Mouse (Mus musculus) cortical plate, adult 2 months (tissue): ENCODE measurements around the gene Clcf1. TPM values are rescaled to one million over a fixed set of nuclear protein-coding genes. Genes with fewer than 3 reads are reported as not detected.

ENCODE experiments used
- H3K27ac ChIP-seq: fragments of 200-500 bp; 2 replicates; pipeline ENCODE4 v1.5.1; 2012; ENCODE audit warnings: low read length, control low read depth, inconsistent platforms; ENCODE audit not compliant: insufficient read depth
- H3K4me1 ChIP-seq: fragments of 200-500 bp; 2 replicates; pipeline ENCODE4 v1.6.1; 2011; ENCODE audit warnings: low read length; ENCODE audit not compliant: control insufficient read depth, insufficient read depth
- H3K4me3 ChIP-seq: fragments of 200-500 bp; 2 replicates; pipeline ENCODE4 v1.5.1; 2011; ENCODE audit warnings: mild to moderate bottlenecking, low read length, control low read depth; ENCODE audit not compliant: insufficient read depth
- CTCF ChIP-seq: fragments of 200-500 bp; IDR thresholded peaks from 2 replicates; pipeline ENCODE4 v1.5.1; 2011; ENCODE audit warnings: mild to moderate bottlenecking, control low read depth, low read length; ENCODE audit not compliant: insufficient read depth; ENCODE audit errors: extremely low read depth
- POLR2A ChIP-seq: fragments of 200-500 bp; IDR thresholded peaks from 2 replicates; pipeline ENCODE4 v1.6.1; 2011; ENCODE audit warnings: mild to moderate bottlenecking, low read length, control low read depth; ENCODE audit not compliant: insufficient read depth; ENCODE audit errors: extremely low read depth
- polyA plus RNA-seq: library from polyadenylated mRNA; depleted of rRNA; stranded (reverse); fragments of >200 nt; gene quantifications from 2 replicates; pipeline ENCODE4 v1.2.3, GENCODE M21; 2012

Clcf1 gene
- polyA plus RNA-seq, 1 experiment = 2.4 TPM

DNA sequence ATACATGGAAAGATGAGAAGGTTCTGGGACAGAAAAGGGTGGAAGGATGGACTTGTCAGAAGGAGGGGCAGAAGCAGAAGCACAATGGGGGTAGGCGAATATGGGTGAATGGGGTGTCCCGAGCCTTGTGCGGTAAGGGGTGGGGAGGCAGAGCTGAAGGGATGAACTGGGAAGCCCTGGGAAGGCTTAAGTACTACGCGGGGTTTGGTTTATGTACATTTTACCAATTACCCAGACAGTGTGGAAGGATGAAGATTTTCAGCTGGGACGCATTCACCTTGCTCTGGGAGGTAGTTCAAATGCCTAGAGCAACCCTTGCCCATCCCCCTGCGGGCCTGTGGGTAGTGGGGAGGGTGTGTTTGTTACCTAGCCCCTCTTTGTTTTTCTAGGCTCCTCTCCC is 11.9 kb upstream of the Clcf1 start:
- no peak for TF ChIP-seq POLR2A
- no peak for TF ChIP-seq CTCF
- Histone ChIP-seq H3K27ac (0 out of 2 replicates have a peak overlapping the region, but pooled peaks have one; percentile 58), H3K4me1 (peaks cover 4% of the 10 kb centered on the region)

DNA sequence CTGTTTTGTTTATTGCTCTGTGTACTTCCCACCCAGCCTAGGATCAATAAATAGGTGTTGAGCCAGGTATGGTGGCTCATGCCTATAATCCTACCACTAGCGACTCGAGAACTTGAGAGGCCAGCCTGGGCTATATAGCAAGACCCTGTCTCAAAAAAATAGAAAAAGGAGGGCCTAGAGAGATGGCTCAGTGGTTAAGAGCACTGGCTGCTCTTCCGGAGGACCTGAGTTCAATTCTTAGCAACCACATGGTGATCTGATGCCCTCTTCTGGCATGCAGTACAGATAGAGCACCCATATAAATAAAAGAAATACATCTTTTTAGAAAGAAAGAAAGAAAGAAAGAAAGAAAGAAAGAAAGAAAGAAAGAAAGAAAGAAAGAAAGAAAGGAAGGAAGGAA is 10.9 kb upstream of the Clcf1 start:
- no peak overlapping the region for H3K27ac ChIP-seq
- H3K4me1 ChIP-seq = peaks cover 4% of the 10 kb centered on the region
- H3K4me3 ChIP-seq = no peak overlapping the region
- TF ChIP-seq POLR2A = no peak
- TF ChIP-seq CTCF = no peak

More for the DNA sequence above, 11.9 kb upstream of the Clcf1 start:
- H3K4me3 ChIP-seq = peak overlapping the region; percentile 68

DNA sequence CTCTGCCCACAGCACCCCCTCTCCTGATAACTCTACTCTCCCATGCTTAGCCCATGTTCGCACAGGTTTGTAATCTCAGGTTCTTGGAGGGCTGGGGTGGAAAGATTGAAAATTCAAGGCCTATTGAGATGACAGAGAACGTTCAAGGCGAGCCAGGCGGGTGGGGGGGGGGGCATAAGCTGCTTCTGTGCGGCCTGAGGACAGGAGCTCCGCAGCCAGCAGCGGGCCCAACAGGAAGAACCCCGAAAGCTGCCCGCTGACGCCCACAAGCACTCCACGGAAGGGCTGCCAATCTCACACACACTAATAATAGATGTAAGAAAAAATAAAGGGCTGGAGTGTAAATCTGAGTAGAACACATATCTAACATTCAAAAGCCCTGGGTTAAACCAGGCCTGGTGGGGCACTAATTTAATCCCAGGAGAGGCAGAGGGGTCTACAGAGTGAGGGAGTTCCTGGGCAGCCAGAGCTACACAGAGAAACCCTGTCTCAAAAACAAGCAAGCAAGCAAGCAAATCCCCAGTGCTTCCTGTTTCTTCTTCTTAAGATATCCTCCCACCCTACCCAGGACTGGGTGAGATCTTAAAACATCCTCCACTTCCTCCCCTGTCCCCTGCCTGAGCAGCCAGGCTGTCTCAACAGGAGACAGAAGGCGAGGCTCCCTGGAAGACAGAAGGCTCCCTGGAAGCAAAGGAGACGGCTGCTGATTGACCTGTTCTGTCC is 10.3 kb upstream of the Clcf1 start:
- peak overlapping the region; percentile 42; the same call in 1 of the 2 replicates for H3K27ac ChIP-seq

DNA sequence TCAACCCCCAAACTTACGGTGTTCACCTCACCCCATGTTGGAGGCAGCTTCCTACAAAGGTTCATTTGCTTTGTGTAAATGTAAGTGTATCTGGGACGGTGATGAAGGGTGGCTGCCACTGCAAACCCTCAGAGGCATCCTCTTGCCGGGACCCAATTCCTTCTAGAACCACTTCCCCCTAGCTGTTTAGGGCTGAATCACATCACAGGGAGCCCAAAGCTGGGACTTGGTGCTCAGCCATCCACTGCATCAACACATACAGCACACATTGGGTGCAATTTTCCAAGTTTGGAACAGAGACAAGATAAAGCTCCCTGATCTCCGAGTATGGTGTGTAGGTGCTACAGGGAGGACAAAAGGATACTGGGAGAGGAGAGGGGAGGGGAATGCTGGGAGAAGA is 9.1 kb upstream of the Clcf1 start:
- peak overlapping the region; percentile 15; the same call in 1 of the 2 replicates for H3K27ac ChIP-seq
- peaks cover 4% of the 10 kb centered on the region for H3K4me1 ChIP-seq
- H3K4me3 ChIP-seq = no peak overlapping the region
- no peak for TF ChIP-seq POLR2A

More for the DNA sequence above, 10.3 kb upstream of the Clcf1 start:
- TF ChIP-seq POLR2A (0 out of 2 replicates have a peak, but pooled peaks have one; percentile 26), CTCF (no peak)
- Histone ChIP-seq H3K4me1 (peaks cover 4% of the 10 kb centered on the region), H3K4me3 (no peak overlapping the region)

DNA sequence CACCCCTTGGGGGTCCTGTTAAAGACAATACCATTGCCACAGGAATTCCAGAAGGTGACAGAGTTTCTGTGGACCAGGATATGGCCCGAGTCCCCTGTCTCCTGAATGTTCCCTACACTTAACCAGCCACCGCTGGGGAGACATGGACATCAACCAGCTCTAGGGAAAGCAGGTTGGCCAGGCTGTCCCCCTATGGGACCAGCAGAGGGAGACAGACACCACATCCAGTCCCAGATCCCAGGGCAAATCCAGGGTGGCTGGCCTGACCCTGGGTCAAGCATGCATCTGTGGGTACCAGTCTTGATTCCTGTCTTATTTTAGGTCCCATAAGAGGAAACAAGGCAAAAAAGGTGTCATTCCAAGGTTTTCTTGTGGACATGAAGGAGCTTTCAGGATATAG is 7.1 kb upstream of the Clcf1 start:
- peak; percentile 90 for TF ChIP-seq CTCF
- TF ChIP-seq POLR2A = no peak
- no peak overlapping the region for H3K27ac ChIP-seq
- no peak overlapping the region for H3K4me3 ChIP-seq
- H3K4me1 ChIP-seq = peaks cover 2% of the 10 kb centered on the region; the same call in 1 of the 2 replicates

DNA sequence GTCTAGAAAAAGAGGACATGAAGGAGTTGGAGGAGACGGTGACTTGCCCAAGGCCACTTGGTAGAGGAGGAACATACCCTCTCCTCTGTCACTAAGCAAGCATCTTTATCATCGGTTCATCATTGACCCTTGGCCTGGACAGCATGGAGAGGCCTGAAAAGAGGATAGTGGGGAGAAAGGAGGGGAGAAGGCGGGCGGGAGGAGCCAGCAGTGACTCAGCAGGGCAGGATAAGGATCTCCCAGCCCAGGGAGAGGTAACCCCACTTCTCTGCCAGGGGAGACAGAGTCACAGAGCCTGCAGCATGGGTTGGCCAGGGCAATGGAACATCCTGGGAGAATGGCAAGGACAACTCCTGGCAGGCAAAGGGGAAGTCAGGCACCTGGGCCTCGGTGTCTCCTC is 5.5 kb upstream of the Clcf1 start:
- TF ChIP-seq POLR2A (no peak), CTCF (no peak)
- H3K4me1 ChIP-seq = no peaks in the 10 kb centered on the region
- no peak overlapping the region for H3K27ac ChIP-seq
- no peak overlapping the region for H3K4me3 ChIP-seq

DNA sequence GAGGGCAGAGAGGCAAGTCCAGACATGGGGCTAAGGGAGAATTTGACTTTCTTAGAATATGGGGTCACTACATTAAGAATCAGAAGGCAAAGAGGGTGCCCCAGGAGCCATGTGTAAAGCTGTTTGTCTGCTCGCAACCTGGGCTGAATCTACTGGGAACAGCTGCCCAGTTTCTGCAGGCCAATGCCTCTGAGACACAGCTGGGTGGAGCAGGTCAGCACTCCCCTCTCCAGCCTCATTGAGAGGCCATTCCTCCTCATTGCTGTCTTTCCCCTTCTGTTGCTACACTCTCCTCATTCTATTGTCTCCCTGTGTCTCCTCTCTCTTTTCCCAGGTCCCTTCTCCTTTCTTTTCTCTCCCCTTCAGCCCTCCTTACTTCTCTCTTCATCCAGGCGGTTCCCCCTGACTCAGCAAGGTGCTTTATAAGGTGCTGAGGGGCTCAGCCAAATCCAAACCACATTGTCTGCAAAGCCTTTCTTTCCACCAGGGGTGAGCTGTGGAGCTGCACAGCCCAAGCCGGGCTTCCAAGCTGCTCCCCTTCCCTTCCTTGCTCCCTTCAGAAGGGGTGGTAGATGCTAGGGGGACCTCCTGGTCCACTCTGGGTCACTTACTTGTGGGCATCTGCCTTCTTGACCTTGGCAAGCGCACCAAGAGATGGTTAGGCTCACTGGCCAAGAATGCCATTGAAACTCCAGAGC is 2.0 kb upstream of the Clcf1 start:
- no peak for TF ChIP-seq CTCF
- TF ChIP-seq POLR2A = no peak
- H3K4me1 ChIP-seq = no peaks in the 10 kb centered on the region
- H3K27ac ChIP-seq = no peak overlapping the region
- H3K4me3 ChIP-seq = no peak overlapping the region

DNA sequence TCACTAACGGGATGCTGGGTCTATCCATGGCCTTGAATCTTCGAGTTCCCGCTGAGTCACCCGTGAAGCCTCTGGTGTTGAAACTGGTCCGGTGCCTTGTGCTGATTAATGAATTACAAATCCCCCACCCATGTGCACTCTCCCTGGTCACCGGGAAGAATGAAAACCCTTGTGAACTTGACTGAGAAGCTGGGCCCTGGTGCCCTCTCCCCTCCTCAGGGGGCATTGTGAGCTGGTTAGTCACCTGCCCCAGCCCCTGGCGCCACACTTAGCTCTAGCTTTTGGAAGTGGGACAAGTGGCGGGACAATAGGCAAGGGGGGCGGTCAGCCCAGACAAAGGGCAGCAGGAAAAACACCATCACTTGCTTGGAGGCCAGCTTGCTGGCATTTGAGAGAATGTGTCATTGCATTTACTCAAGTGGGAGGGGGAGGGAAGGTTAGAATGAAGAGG is 489 bp upstream of the Clcf1 start:
- no peaks in the 10 kb centered on the region for H3K4me1 ChIP-seq
- no peak for TF ChIP-seq POLR2A
- no peak for TF ChIP-seq CTCF
- H3K27ac ChIP-seq = no peak overlapping the region
- no peak overlapping the region for H3K4me3 ChIP-seq

DNA sequence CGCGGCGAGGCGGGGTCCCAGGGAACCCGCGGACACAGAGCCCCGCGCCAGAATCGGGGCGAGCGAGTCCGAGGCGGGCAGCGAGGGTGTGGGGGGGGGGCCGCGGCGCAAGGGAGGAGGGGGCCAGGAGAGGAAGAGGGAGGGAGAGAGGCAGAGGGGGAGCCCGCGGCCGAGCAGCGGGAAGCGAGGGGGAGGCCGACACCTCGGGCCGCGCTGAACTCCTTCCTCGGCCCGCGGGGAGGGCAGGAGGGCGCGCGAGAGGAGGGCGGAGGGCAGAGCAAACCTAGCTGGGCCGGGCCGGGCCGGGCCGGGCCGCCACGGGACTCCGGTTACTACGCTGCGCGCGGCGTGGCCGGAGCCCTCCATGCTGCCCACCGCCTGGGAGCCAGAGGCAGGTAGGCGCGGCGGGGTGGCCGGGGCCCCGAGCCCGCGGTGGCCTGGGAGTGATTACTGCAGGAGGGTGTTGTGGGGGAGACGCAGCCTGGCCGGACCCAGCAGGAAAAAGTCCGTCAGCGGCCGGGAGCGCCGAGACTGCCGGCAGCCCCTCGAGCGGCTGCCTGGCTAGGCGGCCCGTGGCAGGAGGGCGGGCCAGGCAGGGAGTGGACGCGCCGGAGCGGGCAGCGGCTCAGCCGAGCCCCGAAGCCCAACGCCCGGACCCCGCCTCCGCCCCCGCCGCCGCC is 873 bp downstream of the Clcf1 start:
- no peak for TF ChIP-seq POLR2A
- no peak for TF ChIP-seq CTCF
- Histone ChIP-seq H3K27ac (no peak overlapping the region), H3K4me1 (no peaks in the 10 kb centered on the region), H3K4me3 (peak overlapping the region; percentile 16; the same call in 1 of the 2 replicates)
